Mouse (Mus musculus): ENCODE results near the gene Cep170b. TPM values are rescaled to one million over a fixed set of nuclear protein-coding genes. Genes with fewer than 3 reads are reported as not detected.

The Cep170b gene
- polyA plus RNA-seq, 1 experiment: 102 TPM

DNA sequence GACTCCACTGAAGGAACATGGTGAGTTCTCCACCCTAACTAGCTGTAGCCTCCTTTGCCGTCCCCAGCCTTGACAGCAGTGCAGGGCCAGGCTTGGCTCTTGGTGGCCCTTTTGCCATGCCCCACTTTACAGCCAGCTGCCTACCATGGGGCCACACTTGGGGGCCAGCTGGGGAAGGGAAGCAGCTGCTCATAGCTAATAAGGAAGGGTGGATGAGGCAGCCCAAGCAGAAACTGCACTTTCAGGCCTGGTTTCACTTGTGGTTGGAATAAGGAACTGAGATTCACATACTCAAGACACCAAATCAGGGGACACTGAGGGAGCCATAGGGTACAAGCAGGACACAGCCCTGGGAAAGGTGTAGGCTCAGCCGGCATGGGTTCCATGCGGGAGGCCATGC is 41.8 kb downstream of the Cep170b start:
- H3K27me3 ChIP-seq (ENCODE audit: control insufficient read depth, insufficient read depth, low read length): no peaks in the 10 kb centered on the region
- DNase-seq: no peak
- H3K4me1 ChIP-seq (ENCODE audit: control insufficient read depth, insufficient read depth, low read length): no peaks in the 10 kb centered on the region; the same call in 1 of the 2 replicates
- no peak overlapping the region for H3K27ac ChIP-seq (ENCODE audit: insufficient read depth, low read length)
- no peak overlapping the region for H3K4me3 ChIP-seq (replicated peaks; ENCODE audit: insufficient read depth, low read depth, low read length)
- WGBS: 86% methylated on average over 3 of the region's 3 CpGs
- TF ChIP-seq POLR2A (IDR thresholded peaks at IDR 0.05; ENCODE audit: borderline replicate concordance, insufficient read depth, low read length) (no peak), CTCF (IDR thresholded peaks at IDR 0.05; ENCODE audit: borderline replicate concordance, insufficient read depth, low read depth, low read length) (no peak)

DNA sequence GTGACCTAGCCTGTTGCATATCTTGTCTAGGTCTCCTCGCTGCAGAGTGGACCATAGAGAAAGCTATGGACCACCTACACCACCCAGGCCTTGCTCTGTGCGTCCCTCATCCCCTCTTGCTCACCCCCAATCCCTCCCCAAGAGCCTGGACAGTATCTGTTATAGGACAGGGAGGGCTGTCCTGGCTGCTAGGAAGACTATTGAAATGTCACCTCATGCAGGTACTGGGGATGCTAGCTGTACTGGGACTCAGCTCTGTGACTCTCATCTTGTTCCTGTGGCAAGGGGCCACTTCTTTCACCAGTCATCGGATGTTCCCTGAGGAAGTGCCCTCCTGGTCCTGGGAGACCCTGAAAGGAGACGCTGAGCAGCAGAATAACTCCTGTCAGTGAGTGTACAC is 42.9 kb downstream of the Cep170b start:
- WGBS: 88% methylated on average over 4 of the region's 4 CpGs
- TF ChIP-seq POLR2A (IDR thresholded peaks at IDR 0.05; ENCODE audit: borderline replicate concordance, insufficient read depth, low read length): no peak
- no peak for TF ChIP-seq CTCF (IDR thresholded peaks at IDR 0.05; ENCODE audit: borderline replicate concordance, insufficient read depth, low read depth, low read length)
- DNase-seq: no peak
- Histone ChIP-seq H3K4me3 (replicated peaks; ENCODE audit: insufficient read depth, low read depth, low read length) (no peak overlapping the region), H3K4me1 (ENCODE audit: control insufficient read depth, insufficient read depth, low read length) (no peaks in the 10 kb centered on the region; the same call in 1 of the 2 replicates), H3K27ac (ENCODE audit: insufficient read depth, low read length) (no peak overlapping the region), H3K27me3 (ENCODE audit: control insufficient read depth, insufficient read depth, low read length) (no peaks in the 10 kb centered on the region)

DNA sequence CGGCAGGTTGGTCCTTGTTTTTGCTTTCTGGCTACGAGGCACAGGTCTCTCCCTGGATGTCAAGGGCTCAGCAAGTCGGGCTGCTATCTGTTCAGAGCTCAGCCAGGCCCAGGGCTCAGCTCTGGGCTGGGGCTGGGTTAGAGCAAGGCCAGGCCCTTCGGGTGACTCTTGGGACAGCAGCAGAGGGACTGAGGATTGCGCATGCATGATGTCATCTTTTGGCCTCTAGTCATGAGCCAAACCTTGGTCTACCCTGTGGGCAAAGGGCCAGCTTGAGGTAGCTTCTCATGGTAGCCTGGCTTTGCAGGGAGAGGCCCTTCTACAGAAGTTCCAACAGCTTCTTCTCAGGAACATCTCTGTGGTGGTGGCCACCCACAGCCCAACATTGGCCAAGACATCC is 43.9 kb downstream of the Cep170b start:
- WGBS: 72% methylated on average over 5 of the region's 5 CpGs
- Histone ChIP-seq H3K27me3 (ENCODE audit: control insufficient read depth, insufficient read depth, low read length) (no peaks in the 10 kb centered on the region), H3K4me3 (replicated peaks; ENCODE audit: insufficient read depth, low read depth, low read length) (no peak overlapping the region), H3K27ac (ENCODE audit: insufficient read depth, low read length) (no peak overlapping the region), H3K4me1 (ENCODE audit: control insufficient read depth, insufficient read depth, low read length) (no peaks in the 10 kb centered on the region; the same call in 1 of the 2 replicates)
- DNase-seq: no peak
- TF ChIP-seq POLR2A (IDR thresholded peaks at IDR 0.05; ENCODE audit: borderline replicate concordance, insufficient read depth, low read length) (no peak), CTCF (IDR thresholded peaks at IDR 0.05; ENCODE audit: borderline replicate concordance, insufficient read depth, low read depth, low read length) (no peak)

DNA sequence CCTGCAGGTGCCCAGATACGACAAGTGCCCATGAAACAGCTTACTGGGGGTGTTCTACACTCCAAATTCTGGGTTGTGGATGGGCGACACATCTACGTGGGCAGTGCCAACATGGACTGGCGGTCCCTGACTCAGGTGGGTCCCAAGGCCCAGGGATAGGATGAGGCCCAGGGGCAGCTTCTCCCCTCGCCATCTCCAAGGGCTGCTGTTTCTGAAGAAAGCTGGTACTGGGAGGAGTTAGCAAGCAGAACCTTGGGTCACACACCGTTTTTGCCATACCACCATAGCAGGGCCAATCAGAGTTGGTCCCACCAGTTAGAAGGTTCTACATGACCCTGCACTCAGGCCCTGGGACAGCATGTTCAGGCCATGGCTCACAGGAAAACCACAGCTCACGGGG is 44.7 kb downstream of the Cep170b start:
- no peaks in the 10 kb centered on the region for H3K27me3 ChIP-seq (ENCODE audit: control insufficient read depth, insufficient read depth, low read length)
- no peaks in the 10 kb centered on the region; the same call in 1 of the 2 replicates for H3K4me1 ChIP-seq (ENCODE audit: control insufficient read depth, insufficient read depth, low read length)
- 94% methylated on average over 7 of the region's 7 CpGs for WGBS
- TF ChIP-seq POLR2A (IDR thresholded peaks at IDR 0.05; ENCODE audit: borderline replicate concordance, insufficient read depth, low read length) (no peak), CTCF (IDR thresholded peaks at IDR 0.05; ENCODE audit: borderline replicate concordance, insufficient read depth, low read depth, low read length) (no peak)
- no peak overlapping the region for H3K4me3 ChIP-seq (replicated peaks; ENCODE audit: insufficient read depth, low read depth, low read length)
- H3K27ac ChIP-seq (ENCODE audit: insufficient read depth, low read length): no peak overlapping the region
- no peak for DNase-seq

DNA sequence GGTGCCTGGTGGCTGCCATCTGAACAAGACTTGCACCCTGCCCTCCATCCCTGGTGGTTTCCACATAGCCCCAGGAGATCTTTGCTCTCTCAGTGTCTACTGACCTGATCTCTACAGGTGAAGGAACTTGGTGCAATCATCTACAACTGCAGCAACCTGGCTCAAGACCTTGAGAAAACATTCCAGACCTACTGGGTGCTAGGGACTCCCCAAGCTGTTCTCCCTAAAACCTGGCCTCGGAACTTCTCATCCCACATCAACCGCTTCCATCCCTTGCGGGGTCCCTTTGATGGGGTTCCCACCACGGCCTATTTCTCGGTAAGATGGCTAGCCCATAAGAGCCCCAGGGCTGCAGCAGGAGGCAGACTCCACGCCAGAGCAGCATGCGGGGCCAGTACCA is 46.3 kb downstream of the Cep170b start:
- DNase-seq: no peak
- no peak overlapping the region for H3K27ac ChIP-seq (ENCODE audit: insufficient read depth, low read length)

DNA sequence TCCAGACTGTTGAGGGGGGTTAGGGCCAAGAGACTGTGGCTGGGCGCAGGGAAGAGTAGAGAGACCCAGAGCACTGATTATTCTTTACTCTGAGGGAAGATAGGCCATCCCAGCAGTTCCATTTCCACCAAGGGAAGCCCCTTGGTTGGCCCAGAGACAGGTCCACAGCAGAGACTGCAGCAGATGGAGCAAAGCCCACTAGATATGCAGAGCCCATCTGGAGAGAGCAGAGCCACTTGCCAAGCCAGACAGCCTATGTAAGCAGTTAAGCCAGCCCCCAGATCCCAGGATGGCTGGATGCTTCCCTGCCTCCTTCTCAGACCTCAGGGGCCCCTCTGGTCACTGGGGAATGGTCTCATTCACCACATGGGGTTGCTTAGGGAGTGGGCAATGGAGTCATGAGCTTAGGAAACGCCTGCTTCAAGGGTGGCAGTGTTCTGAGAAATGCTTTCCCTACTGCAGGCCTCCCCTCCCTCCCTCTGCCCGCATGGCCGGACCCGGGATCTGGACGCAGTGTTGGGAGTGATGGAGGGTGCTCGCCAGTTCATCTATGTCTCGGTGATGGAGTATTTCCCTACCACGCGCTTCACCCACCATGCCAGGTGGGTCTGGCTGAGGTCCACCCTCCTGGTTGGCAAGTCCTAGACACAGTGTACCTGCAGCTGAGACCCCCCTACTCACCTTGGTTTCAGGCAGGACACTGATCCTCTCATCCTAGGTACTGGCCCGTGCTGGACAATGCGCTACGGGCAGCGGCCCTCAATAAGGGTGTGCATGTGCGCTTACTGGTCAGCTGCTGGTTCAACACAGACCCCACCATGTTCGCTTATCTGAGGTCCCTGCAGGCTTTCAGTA is 47.0 kb downstream of the Cep170b start:
- H3K4me1 ChIP-seq (ENCODE audit: control insufficient read depth, insufficient read depth, low read length): no peaks in the 10 kb centered on the region; the same call in 1 of the 2 replicates
- no peak overlapping the region for H3K27ac ChIP-seq (ENCODE audit: insufficient read depth, low read length)
- 73% methylated on average over 16 of the region's 16 CpGs for WGBS
- no peak overlapping the region for H3K4me3 ChIP-seq (replicated peaks; ENCODE audit: insufficient read depth, low read depth, low read length)
- H3K27me3 ChIP-seq (ENCODE audit: control insufficient read depth, insufficient read depth, low read length): no peaks in the 10 kb centered on the region
- TF ChIP-seq POLR2A (IDR thresholded peaks at IDR 0.05; ENCODE audit: borderline replicate concordance, insufficient read depth, low read length) (no peak), CTCF (IDR thresholded peaks at IDR 0.05; ENCODE audit: borderline replicate concordance, insufficient read depth, low read depth, low read length) (no peak)
- DNase-seq: no peak

More for the DNA sequence above, 46.3 kb downstream of the Cep170b start:
- TF ChIP-seq POLR2A (IDR thresholded peaks at IDR 0.05; ENCODE audit: borderline replicate concordance, insufficient read depth, low read length) (no peak), CTCF (IDR thresholded peaks at IDR 0.05; ENCODE audit: borderline replicate concordance, insufficient read depth, low read depth, low read length) (no peak)
- no peaks in the 10 kb centered on the region for H3K27me3 ChIP-seq (ENCODE audit: control insufficient read depth, insufficient read depth, low read length)
- H3K4me3 ChIP-seq (replicated peaks; ENCODE audit: insufficient read depth, low read depth, low read length): no peak overlapping the region
- no peaks in the 10 kb centered on the region; the same call in 1 of the 2 replicates for H3K4me1 ChIP-seq (ENCODE audit: control insufficient read depth, insufficient read depth, low read length)
- WGBS: 58% methylated on average over 7 of the region's 7 CpGs

DNA sequence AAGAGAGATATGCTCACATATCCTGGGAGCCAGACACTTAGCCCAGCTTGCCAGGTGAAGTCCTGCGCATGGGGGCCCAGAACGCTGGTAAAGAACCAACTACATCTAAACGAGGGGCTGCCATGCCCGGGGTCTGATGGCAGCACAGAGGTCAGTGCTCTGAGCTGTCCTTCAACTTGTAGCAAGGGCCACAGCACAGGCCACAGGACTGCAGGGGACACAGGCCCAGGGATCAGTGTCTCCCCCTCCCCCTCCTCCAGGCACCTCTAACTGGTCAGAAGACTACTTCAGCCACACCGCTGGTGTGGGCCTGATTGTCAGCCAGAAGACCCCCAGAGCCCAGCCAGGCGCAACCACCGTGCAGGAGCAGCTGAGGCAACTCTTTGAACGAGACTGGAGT is 47.9 kb downstream of the Cep170b start:
- 86% methylated on average over 8 of the region's 8 CpGs for WGBS
- no peaks in the 10 kb centered on the region for H3K27me3 ChIP-seq (ENCODE audit: control insufficient read depth, insufficient read depth, low read length)
- H3K27ac ChIP-seq (ENCODE audit: insufficient read depth, low read length): no peak overlapping the region
- H3K4me3 ChIP-seq (replicated peaks; ENCODE audit: insufficient read depth, low read depth, low read length): no peak overlapping the region
- TF ChIP-seq CTCF (IDR thresholded peaks at IDR 0.05; ENCODE audit: borderline replicate concordance, insufficient read depth, low read depth, low read length) (no peak), POLR2A (IDR thresholded peaks at IDR 0.05; ENCODE audit: borderline replicate concordance, insufficient read depth, low read length) (no peak)
- DNase-seq: no peak
- no peaks in the 10 kb centered on the region; the same call in 1 of the 2 replicates for H3K4me1 ChIP-seq (ENCODE audit: control insufficient read depth, insufficient read depth, low read length)

DNA sequence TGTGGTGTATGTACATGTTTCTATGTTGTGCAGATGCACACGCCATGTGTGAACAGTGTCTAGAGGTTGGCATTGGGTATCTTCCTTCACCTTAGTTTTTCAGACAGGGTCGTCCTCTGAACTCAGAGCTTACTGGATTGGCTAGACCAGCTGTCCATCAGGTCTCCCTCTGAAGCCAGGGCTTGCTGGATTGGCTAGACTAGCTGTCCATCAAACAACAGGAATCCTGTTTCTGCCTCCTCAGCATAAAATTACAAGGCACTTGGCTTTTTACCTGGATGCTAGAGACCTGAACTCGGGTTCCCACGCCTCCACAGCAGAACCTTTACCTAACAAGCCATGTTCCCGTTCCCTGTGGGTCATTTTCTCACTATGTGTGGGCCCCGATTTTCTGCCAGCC is 48.8 kb downstream of the Cep170b start:
- TF ChIP-seq POLR2A (IDR thresholded peaks at IDR 0.05; ENCODE audit: borderline replicate concordance, insufficient read depth, low read length) (no peak), CTCF (IDR thresholded peaks at IDR 0.05; ENCODE audit: borderline replicate concordance, insufficient read depth, low read depth, low read length) (no peak)
- Histone ChIP-seq H3K27ac (ENCODE audit: insufficient read depth, low read length) (no peak overlapping the region), H3K4me3 (replicated peaks; ENCODE audit: insufficient read depth, low read depth, low read length) (no peak overlapping the region), H3K27me3 (ENCODE audit: control insufficient read depth, insufficient read depth, low read length) (no peaks in the 10 kb centered on the region), H3K4me1 (ENCODE audit: control insufficient read depth, insufficient read depth, low read length) (no peaks in the 10 kb centered on the region; the same call in 1 of the 2 replicates)
- DNase-seq: no peak
- 82% methylated on average over 6 of the region's 6 CpGs for WGBS

All from cerebellum, adult 2 months (tissue).